Mouse (Mus musculus): ENCODE results near the gene Tpm4. TPM values are rescaled to one million over a fixed set of nuclear protein-coding genes. Genes with fewer than 3 reads are reported as not detected.

Tpm4 gene
- total RNA-seq, 2 experiments from 2014 or later: 19.3 to 23.4 TPM

- no peak for ATAC-seq (replicated peaks; ENCODE audit: low FRiP score, poor library complexity, severe bottlenecking)
Measured at GRCm38 (mm10) chr8:72137431-72137830, 2.7 kb downstream of the Tpm4 start.

- ATAC-seq (replicated peaks; ENCODE audit: low FRiP score, poor library complexity, severe bottlenecking): no peak
Measured at GRCm38 (mm10) chr8:72138456-72138855, 3.7 kb downstream of the Tpm4 start.

DNA sequence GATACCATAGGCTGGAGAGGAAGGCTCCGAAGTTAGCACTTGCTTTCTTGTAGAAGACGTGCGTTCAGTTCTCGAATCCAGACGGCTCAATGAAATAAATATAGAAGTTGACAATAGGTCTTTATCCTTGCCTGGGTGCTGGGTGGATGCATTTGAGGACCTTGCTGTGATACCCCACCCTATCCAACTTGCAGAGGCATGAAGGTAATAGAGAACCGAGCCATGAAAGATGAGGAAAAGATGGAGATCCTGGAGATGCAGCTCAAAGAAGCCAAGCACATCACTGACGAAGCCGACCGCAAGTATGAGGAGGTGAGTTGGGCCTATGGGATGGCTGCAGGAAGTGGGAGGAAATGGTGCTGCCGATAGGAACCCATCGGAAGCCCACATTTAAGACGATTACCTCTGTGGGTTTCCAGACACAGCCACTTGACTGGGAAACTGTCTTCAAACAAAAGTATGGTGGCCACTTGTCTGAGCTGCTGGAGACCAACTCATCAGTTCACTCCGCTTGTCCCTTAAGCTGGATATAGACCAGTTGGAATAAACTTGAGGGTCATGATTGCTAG is 8.6 kb downstream of the Tpm4 start:
- no peak for ATAC-seq (replicated peaks; ENCODE audit: low FRiP score, poor library complexity, severe bottlenecking)

DNA sequence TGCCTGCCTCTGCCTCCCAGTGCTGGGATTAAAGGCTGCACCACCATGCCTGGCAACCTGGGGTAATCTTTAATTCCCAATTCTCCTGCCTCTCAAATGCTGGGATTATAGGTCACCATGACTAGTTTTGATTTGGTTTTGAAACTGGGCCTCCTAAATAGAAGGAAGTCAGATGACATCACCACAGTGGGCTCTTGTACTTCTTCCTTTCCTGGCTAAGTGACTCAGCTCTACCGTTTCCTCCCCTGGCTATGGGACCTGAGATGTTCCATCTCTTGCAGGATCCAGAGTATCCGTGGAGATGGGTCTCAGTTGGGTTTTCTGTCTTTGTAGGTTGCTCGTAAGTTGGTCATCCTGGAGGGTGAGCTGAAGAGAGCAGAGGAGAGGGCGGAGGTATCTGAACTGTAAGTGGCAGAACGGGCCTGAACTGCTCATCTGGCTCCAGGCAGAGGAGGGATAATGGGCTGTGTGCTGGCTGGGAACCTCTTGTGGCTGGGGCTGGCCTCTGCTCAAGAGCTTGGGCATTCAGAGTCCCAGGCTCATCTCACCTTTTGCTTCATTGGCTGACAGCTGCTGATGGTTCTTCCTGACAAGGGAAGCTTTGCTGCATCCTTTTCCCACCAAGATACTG is 9.7 kb downstream of the Tpm4 start:
- no peak for ATAC-seq (replicated peaks; ENCODE audit: low FRiP score, poor library complexity, severe bottlenecking)

- no peak for ATAC-seq (replicated peaks; ENCODE audit: low FRiP score, poor library complexity, severe bottlenecking)
Measured at GRCm38 (mm10) chr8:72145511-72145910, 10.7 kb downstream of the Tpm4 start.

DNA sequence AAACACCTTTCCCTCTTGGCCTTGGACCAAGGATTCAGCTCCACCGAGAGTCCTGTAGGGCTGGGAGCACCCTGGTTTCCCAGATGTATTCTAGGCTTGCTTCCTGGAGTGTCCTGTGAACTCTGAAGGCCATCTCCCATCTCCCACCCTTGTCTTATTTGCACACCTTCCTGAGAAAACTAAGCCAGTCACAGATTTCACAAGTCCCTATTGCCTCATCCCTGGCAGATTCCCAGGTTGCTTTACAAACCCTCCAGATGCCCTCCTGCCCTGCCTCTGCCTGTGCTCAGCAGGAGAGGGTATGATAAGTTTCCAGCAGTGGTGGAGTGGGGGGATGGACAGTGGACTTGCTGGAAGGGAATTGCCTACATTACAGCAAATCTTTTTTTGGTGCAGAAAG is 11.3 kb downstream of the Tpm4 start:
- ATAC-seq (replicated peaks; ENCODE audit: low FRiP score, poor library complexity, severe bottlenecking): no peak

GRCm38 (mm10) chr8:72146556-72146955 is 11.8 kb downstream of the Tpm4 start:
- no peak for ATAC-seq (replicated peaks; ENCODE audit: low FRiP score, poor library complexity, severe bottlenecking)

DNA sequence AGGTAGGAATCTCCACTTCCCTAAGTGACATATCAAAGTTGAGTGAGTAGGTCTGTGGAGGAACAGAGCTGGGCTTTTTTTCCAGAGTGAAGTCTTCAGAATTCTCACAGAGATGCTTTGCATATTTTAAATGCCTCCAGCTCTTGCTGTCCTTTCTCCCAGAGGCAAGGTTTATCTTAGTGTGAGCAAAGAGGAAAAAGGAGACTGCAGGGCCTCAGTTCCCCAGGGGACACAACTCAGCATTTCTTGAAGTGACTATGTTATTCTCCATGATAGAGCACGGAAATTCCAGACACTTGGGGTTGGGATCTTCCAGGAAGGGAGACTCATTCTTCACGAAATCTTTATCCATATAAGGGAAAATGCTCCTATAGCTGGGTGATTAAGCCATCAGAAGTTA is 12.5 kb downstream of the Tpm4 start:
- no peak for ATAC-seq (replicated peaks; ENCODE audit: low FRiP score, poor library complexity, severe bottlenecking)

GRCm38 (mm10) chr8:72149056-72149455 is 14.3 kb downstream of the Tpm4 start:
- ATAC-seq (replicated peaks; ENCODE audit: low FRiP score, poor library complexity, severe bottlenecking): no peak

DNA sequence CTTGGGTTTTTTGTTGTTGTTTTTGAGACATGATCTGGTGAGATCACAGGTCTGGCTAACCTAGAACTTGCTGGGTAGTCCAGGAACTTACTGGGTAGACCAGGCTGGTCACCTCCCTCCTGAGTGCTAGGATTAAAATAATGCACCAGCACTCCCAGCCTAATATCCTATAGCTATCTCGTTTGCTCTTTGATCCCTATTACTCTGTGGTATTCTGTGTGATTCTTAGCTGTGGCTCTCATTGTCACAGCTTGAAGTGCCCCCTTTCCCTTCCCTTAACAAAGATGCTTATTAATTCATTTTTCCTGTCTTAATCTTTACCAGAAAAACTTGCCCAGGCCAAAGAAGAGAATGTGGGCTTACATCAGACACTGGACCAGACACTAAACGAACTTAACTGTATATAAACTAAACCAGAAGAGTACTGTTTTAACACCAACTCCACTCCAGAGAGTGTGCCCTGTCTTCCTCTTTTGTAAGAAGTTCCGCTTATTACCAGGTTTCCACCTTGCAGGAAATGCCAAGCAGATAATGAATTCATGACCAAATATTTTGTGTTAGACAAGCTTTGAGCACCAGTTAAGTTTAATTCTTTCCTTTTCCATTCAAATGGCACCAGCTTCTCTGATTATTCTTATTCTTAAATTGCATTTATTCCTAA is 16.8 kb downstream of the Tpm4 start:
- ATAC-seq (replicated peaks; ENCODE audit: low FRiP score, poor library complexity, severe bottlenecking): no peak

DNA sequence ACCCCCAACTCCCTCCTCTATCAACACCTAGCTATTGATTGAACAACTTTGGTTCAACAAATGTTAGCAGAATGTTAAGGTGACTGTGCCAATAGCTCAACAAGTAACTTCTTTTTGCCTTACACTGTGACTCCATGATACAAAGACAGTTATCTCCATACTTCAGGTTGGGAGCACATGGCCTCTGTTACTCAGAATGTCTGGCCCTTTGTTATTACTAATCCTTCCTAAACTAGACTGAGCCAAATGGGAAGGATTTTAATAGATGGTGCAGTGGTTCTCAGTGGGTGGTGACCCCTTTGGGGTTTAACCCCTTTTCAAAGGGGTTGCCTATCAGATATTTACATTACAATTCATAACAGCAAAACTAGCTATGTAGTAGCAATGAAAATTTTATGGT is 18.6 kb downstream of the Tpm4 start:
- ATAC-seq (replicated peaks; ENCODE audit: low FRiP score, poor library complexity, severe bottlenecking): no peak

- ATAC-seq (replicated peaks; ENCODE audit: low FRiP score, poor library complexity, severe bottlenecking): no peak
Measured at GRCm38 (mm10) chr8:72158096-72158495, 23.3 kb downstream of the Tpm4 start.

DNA sequence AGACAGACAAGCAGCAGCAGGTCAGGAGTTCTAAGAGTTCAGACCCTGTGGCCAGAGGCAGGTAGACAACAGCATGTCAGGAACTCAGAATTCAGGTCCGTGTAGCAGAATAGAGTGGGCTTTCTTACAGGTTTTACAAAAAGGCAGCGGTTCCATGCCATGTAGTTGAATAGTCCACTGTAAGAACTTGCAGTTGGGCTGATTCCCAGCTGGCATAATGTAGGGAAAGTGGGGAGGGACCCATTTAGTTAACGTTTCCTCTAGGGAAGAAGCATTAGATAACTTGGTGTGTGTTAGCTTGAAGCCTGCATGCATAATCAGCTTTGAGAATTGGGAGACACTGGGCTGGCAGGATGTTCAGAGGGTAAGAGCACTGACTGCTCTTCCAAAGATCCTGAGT is 24.0 kb downstream of the Tpm4 start:
- no peak for ATAC-seq (replicated peaks; ENCODE audit: low FRiP score, poor library complexity, severe bottlenecking)

- ATAC-seq (replicated peaks; ENCODE audit: low FRiP score, poor library complexity, severe bottlenecking): no peak
Measured at GRCm38 (mm10) chr8:72160007-72160406, 25.2 kb downstream of the Tpm4 start.

DNA sequence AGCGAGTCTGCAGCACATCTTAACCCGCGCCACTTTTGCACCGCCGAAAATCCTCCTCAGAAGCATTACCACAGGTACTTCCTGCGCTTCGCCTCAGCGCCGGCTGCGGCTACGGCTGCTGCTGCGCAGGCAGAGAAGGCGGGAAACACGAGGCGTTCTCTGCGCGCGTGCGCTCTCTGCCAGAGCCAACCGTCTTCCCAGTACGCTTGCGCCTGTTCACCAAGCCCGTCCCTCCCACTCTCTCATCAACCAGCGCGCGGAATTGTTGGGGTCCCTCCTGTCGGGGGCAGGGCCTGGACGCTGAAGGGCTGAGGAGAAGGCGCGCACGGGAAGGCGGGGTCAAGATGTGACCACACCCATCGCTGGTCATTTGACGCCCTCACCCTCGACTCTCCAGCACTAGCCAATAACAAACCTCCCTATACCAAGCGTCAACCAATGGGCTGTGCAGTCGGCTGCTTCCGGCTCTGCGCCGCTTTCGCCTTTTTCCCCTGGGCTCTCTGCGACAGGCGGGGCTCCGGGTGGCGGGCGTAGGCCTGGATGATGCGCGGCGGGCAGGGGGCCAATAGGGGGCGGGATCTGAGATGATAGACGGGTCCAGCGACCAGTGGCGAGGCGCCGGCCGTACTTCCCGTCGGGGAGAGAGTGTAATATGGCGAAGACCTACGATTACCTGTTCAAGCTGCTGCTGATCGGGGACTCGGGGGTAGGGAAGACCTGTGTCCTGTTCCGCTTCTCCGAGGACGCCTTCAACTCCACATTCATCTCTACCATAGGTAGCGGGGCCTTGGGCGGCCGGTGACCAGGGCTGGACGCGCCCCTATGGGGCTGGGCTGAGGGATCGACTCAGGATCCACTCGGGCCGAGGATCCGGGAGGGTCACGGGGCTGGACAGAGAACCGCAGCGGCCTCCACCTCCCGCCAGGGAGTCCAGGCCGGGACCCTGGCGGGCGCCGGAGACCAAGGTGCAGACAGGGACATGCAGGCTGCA is 26.2 kb downstream of the Tpm4 start, which contains the start of gene Rab8a:
Gene Rab8a, plus strand, starts transcription at position 494 of the 991 bp plus-strand sequence.
- peak; percentile 91 for ATAC-seq (replicated peaks; ENCODE audit: low FRiP score, poor library complexity, severe bottlenecking)

GRCm38 (mm10) chr8:72162821-72163220 is 28.0 kb downstream of the Tpm4 start:
- ATAC-seq (replicated peaks; ENCODE audit: low FRiP score, poor library complexity, severe bottlenecking): no peak

- ATAC-seq (replicated peaks; ENCODE audit: low FRiP score, poor library complexity, severe bottlenecking): no peak
Measured at GRCm38 (mm10) chr8:72169098-72169668, 34.4 kb downstream of the Tpm4 start.

GRCm38 (mm10) chr8:72169681-72170249 is 35.0 kb downstream of the Tpm4 start:
- ATAC-seq (replicated peaks; ENCODE audit: low FRiP score, poor library complexity, severe bottlenecking): no peak

- 0 out of 2 replicates have a peak, but pooled peaks have one; percentile 50 for ATAC-seq (replicated peaks; ENCODE audit: low FRiP score, poor library complexity, severe bottlenecking)
Measured at GRCm38 (mm10) chr8:72177346-72177925, 42.7 kb downstream of the Tpm4 start.

Measured in erythroid progenitor cell, adult 5-6 weeks (primary cell).